Comparison of ENCODE assay signal across 13 mouse cellular contexts in genomic region chr2:42624356-42624755, GRCm38 (mm10). TPM values are rescaled to one million over a fixed set of nuclear protein-coding genes. Genes with fewer than 3 reads are reported as not detected.
"Had no signal": no experiment of that assay in that cellular context is flagged by ENCODE, and none has a peak within 500 bp of the region (broad histone marks: within the 10 kb centered on the region; RNA-seq: fewer than 3 reads in every experiment).

No protein-coding gene starts in this region.

- H3K27ac ChIP-seq: kidney, postnatal 0 days; limb, embryonic 13.5 days; liver, embryonic 14.5 days; midbrain, embryonic 13.5 days; stomach, postnatal 0 days had no signal

- H3K4me3 ChIP-seq: limb, embryonic 13.5 days; midbrain, embryonic 13.5 days had no signal

- DNase-seq: kidney, adult 11 months; kidney, adult 9 months; kidney, postnatal 36 days; lung, adult 2 months; lung, postnatal 36 days; thymus, adult 18-20 months; thymus, postnatal 14 days had no signal

RNA-seq across cellular contexts. Expression of gene Lrp1b, which starts 29.1 kb away (rescaled TPM):
- total RNA-seq: megakaryocyte progenitor cell, adult 5-6 weeks had no signal
